Mouse (Mus musculus): ENCODE results near the gene Il12b.
A peak's percentile ranks its signal among the peaks of the same experiment; 100 is the strongest.

Gene Il12b

DNA sequence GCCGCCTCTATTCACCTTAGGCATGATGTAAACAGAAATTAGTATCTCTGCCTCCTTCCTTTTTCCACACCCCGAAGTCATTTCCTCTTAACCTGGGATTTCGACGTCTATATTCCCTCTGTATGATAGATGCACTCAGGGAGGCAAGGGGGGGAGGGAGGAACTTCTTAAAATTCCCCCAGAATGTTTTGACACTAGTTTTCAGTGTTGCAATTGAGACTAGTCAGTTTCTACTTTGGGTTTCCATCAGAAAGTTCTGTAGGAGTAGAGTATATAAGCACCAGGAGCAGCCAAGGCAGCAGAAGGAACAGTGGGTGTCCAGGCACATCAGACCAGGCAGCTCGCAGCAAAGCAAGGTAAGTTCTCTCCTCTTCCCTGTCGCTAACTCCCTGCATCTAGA is at the start of gene Il12b:
Gene Il12b, plus strand, starts transcription at position 301 of the 400 bp plus-strand sequence.
- DNase-seq: no peak

- DNase-seq: no peak
Measured at GRCm38 (mm10) chr11:44354860-44355470, 44.9 kb upstream of the Il12b start.

DNA sequence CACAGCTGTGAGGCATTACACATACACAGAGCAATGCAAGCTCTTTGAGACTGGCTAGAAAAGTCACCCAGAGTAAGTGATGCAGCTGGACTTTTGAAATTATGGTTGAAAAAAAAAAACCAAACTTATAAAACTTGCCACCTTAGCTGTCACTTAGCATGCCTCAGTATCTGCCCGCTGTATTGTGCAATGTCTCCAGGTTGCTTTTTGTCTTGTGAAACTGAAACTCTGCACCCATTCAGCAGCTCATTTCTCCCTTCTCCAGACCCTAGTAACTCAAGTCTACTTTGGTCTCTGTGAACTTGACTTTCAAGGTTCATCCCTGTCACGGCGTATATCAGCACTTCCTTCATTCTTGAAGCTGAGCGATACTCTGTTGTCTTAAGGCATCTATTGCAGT is 43.7 kb upstream of the Il12b start:
- no peak for DNase-seq

GRCm38 (mm10) chr11:44364536-44364935 is 35.3 kb upstream of the Il12b start:
- DNase-seq: no peak

DNA sequence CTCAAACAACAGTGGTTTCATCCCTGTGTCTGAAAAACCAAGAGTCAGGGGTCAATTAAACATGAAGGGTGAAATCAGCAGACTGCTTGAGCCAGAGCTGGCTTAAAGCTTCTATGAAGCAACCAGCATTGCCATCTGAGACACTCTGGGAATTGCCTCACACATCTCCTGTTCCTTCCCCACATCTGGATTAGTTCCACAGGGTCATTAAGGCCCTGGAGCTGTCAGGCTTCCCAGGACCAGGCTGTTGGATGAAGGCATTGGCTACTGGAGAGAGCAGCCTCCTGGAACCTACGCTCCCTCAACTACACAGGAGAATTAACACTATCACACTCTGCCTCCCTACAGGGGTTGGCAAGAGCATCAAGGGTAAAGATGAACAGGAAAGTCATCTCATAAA is 32.2 kb upstream of the Il12b start:
- no peak for DNase-seq

DNA sequence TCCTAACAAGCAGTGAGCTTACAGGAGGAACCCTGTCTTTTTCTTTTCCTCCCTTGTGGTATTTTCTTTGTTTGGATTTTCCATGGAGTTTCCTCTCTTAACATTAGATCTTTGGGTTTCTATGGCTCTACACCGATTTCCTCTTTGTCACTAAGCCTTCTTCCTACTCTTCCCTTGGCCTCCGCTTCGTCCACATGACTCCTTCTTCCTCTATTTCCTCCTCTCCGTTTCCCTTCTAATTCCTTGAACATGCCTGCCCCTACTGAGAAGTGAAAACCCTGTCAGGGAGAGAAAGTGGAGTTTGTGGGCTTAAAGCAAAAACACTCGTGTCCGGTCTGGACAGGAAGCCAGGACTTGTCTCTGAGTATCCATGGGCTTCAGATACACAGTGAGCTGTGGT is 27.0 kb upstream of the Il12b start:
- no peak for DNase-seq

GRCm38 (mm10) chr11:44377879-44378278 is 22.0 kb upstream of the Il12b start:
- no peak for DNase-seq

GRCm38 (mm10) chr11:44380432-44381051 is 19.3 kb upstream of the Il12b start:
- DNase-seq: no peak

- no peak for DNase-seq
Measured at GRCm38 (mm10) chr11:44382200-44382599, 17.7 kb upstream of the Il12b start.

GRCm38 (mm10) chr11:44387031-44387430 is 12.8 kb upstream of the Il12b start:
- no peak for DNase-seq

DNA sequence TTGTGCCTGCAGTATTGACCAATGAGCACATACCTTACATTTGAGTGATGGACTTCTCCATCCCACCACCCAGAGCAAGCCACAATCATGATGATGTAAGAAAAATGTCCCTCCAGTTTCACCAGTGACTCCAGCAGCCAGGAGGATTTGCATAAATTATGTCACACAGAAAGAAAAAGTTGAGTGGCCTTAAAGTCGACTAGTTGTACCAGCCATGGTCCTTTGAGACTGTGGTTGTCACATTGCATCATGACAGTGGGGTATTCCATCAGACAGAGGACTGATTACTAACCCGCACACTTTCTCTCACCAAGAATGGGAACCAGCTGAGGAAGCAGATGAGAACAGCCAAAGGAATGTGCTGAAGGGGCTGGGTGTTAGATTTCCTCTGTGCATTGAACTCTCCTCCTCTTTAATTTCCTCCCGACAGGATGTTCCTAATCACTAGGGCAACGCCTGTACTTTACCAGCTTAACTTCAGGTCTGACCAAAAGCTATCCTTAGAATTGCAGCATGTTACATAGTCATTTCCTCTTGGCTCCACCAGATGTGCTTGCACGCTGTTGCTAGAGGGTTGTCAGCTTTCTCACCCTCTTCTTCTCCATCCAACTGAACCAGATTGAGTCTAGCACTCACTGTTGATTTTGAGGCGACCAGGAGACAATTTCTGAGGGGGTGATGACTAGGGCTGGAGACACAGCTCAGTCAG is 9.7 kb upstream of the Il12b start:
- DNase-seq: no peak

DNA sequence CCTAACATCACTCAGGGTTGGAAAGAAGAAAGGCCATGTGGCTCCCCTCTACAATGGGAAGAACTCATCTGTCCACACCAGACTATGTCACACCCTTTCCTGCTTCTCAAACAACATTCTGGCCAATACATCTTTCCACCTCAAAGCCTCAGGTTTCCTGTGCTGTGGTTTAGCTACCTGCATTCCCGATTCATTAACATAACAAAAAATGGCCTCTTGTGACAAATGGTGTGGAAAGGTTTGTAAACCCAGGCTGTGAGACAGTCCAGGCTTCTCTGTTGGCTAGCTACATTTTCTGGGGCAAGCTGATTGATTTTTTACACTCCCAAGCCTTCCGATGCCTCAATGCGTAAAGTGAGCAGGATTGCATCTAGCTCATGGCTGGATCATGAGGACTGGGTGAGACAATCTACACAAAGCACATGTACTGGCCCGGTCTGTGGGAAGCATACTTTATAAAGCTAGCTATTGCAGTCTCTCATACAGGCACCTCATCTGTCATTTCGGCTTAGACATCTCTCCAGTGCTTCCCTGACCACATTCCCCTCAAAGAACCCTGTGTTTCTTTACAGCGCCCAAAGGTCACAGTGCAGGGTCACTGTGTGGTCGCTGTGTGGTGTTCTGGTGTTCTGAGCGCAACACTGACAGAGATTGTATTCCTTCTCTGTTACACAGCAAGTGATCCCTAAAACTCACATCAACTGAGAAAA is 6.6 kb upstream of the Il12b start:
- no peak for DNase-seq

- DNase-seq: no peak
Measured at GRCm38 (mm10) chr11:44395401-44395800, 4.5 kb upstream of the Il12b start.

DNA sequence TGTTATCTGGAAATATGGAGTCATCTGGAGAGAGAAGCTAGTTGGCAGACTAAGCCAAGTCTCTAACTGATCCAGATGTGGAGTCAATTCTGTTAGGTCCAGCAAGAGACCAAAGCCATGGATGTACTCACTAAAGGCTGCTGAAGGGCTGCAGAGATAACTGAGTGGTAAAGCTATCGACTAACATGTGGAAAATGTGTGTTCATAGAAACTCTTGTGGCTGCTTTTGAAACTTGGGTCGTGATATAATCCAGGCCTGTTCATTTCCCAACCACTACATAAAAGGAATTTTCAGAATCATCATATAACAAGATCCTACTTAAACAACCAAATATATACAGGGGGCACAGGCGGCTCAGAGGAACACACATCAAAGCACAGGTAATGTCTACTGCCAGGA is 2.3 kb upstream of the Il12b start:
- no peak for DNase-seq

DNA sequence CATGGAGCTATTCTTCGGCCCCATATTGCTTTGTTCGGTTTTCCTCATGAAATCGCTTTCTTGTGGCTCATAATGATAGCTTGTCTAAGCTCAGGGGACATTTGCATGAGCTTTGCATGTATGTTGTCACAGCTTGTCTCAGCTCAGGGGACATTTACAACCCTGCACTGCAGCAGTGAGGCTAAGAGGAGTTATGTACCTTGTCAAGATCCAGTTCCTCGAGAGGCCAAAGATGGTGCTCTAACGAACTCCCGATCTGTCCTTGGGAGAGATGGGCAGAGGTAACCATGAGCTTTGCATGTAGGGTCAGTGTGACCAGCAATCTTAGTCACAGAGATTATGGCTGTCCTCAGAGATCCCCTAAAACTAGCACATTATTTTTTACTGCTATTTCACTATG is 1.5 kb upstream of the Il12b start:
- no peak for DNase-seq

DNA sequence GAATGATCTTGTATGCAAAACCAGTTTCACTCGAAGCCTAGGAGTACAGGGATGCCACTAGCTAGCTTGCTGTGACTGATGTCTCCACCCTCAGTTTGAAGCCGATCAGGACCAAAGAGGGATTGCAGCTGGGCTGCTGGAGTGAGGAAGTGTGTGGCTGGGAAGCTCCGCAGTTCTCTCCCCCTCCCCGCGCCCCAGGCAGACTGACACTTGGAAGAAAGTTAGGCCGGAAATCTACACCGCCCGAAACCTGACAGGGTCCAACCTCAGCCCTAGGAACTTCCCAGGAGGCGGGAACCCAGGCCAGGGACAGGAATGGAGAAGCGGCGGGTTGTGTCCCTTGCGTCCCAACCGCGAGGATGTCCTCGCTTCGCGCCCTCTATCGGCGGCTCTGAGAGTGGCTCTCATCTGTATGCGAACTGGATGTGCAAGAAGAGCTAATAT is 1.1 kb upstream of the Il12b start:
- peak; percentile 76 for DNase-seq

DNA sequence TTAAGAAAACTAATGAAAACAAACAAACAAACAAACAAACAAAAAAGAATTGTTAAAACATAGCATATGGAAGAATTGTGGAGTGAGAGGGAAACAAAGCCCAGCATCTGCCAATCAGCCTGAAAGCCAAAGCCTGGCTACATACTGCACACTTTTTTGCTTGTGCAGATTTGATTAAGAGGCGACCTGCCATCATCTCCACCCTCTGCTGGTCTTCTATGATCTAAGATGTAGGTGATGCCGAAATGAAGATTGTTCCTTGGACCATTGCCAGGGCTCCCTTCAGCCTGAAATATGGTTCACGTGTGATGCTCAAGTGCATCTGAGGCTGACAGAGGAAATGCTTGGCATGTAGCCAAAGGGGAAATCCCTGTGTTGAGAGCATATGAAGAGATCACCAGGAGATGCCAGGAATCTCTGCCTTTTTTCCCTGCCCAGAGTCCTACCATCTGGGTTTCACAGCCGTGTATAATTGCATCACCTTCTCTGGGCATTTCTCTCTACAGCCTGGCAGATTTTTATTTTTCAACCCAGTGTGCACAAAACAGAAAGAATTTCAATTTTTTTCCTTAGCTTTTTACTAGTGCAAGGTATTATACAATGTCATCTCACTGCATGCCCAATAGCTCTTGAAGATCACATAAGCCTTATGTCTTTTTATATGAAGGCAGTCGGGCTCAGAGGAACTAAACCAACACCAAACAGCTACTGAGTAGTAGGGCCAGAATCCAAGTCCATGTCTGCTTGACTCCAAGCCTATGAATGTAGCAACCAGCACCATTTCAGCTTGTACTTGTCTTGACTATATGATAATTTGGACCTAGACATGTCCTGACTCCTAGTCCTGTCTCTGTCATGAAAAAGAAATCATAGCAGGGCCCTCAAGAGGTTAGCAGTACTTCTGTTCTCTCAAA is 2.0 kb downstream of the Il12b start:
- peak; percentile 9 for DNase-seq

- DNase-seq: no peak
Measured at GRCm38 (mm10) chr11:44405113-44405512, 5.2 kb downstream of the Il12b start.

- no peak for DNase-seq
Measured at GRCm38 (mm10) chr11:44405961-44406360, 6.1 kb downstream of the Il12b start.

DNA sequence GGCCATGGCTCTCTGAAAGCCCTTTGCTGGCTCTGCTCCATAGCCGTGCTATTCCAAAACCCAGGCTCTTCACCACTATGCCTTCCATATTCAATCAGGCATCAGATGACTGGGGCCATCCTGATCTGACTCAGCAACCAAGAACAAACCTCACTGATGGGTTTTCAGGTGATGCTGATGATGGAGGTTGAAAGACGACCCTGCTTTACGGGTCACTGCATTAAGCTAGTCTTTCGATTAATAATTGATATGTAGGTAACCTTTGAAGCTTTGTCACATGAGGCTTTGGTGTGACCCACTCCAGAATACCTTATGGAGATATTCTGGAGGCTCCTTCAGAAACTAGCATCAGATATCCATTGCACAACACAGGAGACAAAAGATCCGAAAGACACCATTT is 6.6 kb downstream of the Il12b start:
- no peak for DNase-seq

DNA sequence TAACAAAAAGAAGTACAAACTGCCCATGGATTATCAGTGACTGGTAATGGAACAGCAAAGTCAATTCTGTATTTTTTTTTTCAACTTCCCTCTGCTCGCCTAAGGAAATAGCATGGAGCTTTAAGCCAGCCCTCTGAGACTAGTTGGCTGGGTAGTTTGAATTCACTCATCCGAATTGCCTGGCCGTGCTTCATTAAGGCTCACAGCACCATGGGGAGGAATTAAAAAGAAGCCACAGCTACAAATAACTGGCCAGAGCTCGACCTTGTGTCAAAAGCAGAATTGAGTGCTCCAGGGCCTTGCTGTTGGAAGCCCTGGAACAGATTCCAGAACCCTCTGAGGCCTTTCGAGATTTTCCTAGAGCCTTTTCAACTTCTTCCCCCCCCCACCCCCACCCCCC is 8.8 kb downstream of the Il12b start:
- no peak for DNase-seq

GRCm38 (mm10) chr11:44410413-44410812 is 10.6 kb downstream of the Il12b start:
- no peak for DNase-seq

GRCm38 (mm10) chr11:44412276-44412675 is 12.4 kb downstream of the Il12b start:
- DNase-seq: peak; percentile 11
